Mouse (Mus musculus): ENCODE results near the gene Neurl4.
A peak's percentile ranks its signal among the peaks of the same experiment; 100 is the strongest.
"Not testable (repeated sequence)": the region's sequence is repeated elsewhere in the genome, so short reads cannot be mapped to it uniquely, and the experiment has no call there.

Neurl4 gene

GRCm38 (mm10) chr11:69913554-69914371, 12.9 kb downstream of the Neurl4 start, which contains the start of gene Gps2:
Gene Gps2, plus strand, starts transcription at chr11:69913888.
- peak; percentile 91 for DNase-seq (ENCODE audit: low read depth)

- DNase-seq (ENCODE audit: low read depth): no peak
Observed at GRCm38 (mm10) chr11:69914372-69914764, 13.5 kb downstream of the Neurl4 start.

- DNase-seq (ENCODE audit: low read depth): no peak
Observed at GRCm38 (mm10) chr11:69914917-69915430, 14.1 kb downstream of the Neurl4 start.

GRCm38 (mm10) chr11:69915667-69916627, 15.1 kb downstream of the Neurl4 start:
- no peak for DNase-seq (ENCODE audit: low read depth)

GRCm38 (mm10) chr11:69916652-69917378, 15.9 kb downstream of the Neurl4 start:
- DNase-seq (ENCODE audit: low read depth): not testable (repeated sequence)

GRCm38 (mm10) chr11:69917379-69917948, 16.6 kb downstream of the Neurl4 start:
- DNase-seq (ENCODE audit: low read depth): no peak

- no peak for DNase-seq (ENCODE audit: low read depth)
Observed at GRCm38 (mm10) chr11:69918118-69918517, 17.2 kb downstream of the Neurl4 start.

- DNase-seq (ENCODE audit: low read depth): no peak
Observed at GRCm38 (mm10) chr11:69919053-69919452, 18.2 kb downstream of the Neurl4 start.

GRCm38 (mm10) chr11:69919661-69920265, 18.9 kb downstream of the Neurl4 start:
- peak; percentile 79 for DNase-seq (ENCODE audit: low read depth)

GRCm38 (mm10) chr11:69920266-69921031, 19.6 kb downstream of the Neurl4 start:
- DNase-seq (ENCODE audit: low read depth): no peak

- DNase-seq (ENCODE audit: low read depth): peak; percentile 100
Observed at GRCm38 (mm10) chr11:69921114-69922011, 20.5 kb downstream of the Neurl4 start, which contains the start of gene Eif5a. Gene Eif5a, minus strand, starts transcription at chr11:69921958.

GRCm38 (mm10) chr11:69922012-69922756, 21.3 kb downstream of the Neurl4 start:
- no peak for DNase-seq (ENCODE audit: low read depth)

GRCm38 (mm10) chr11:69922796-69923195, 21.9 kb downstream of the Neurl4 start:
- DNase-seq (ENCODE audit: low read depth): no peak

- no peak for DNase-seq (ENCODE audit: low read depth)
Observed at GRCm38 (mm10) chr11:69927501-69927900, 26.6 kb downstream of the Neurl4 start.

- no peak for DNase-seq (ENCODE audit: low read depth)
Observed at GRCm38 (mm10) chr11:69929712-69930111, 28.8 kb downstream of the Neurl4 start.

- not testable (repeated sequence) for DNase-seq (ENCODE audit: low read depth)
Observed at GRCm38 (mm10) chr11:69930176-69930575, 29.3 kb downstream of the Neurl4 start.

GRCm38 (mm10) chr11:69930967-69931537, 30.2 kb downstream of the Neurl4 start:
- no peak for DNase-seq (ENCODE audit: low read depth)

- DNase-seq (ENCODE audit: low read depth): no peak
Observed at GRCm38 (mm10) chr11:69931769-69932168, 30.9 kb downstream of the Neurl4 start.

Data from c-Kit-positive CD71-negative TER-119-negative erythroid progenitor cells, embryonic 14.5 days (primary cell).